In genomic region chr11:106214856-106215255, GRCm38 (mm10) we compare ENCODE assay signal across 8 mouse cellular contexts. TPM values are rescaled to one million over a fixed set of nuclear protein-coding genes. Genes with fewer than 3 reads are reported as not detected.
DNase-seq lines count a peak whose midpoint lies in the region; ATAC-seq lines count a peak whose summit lies in the region.

No protein-coding gene starts in this region.

- H3K4me2 ChIP-seq in limb, embryonic 11.5 days (ENCODE audit: low read depth, severe bottlenecking): peak overlapping the region; percentile 49; the same call in 1 of the 2 replicates
- peak overlapping the region; percentile 57 for H3K4me2 ChIP-seq in stomach, embryonic 15.5 days

- WGBS in limb, embryonic 11.5 days: 89% methylated on average over 5 of the region's 5 CpGs
- 87% methylated on average over 5 of the region's 5 CpGs for WGBS in stomach, embryonic 15.5 days

- no peak overlapping the region; the same call in 1 of the 2 replicates for H3K9ac ChIP-seq in limb, embryonic 11.5 days (ENCODE audit: low read length)
- no peak overlapping the region for H3K9ac ChIP-seq in stomach, embryonic 15.5 days

- H3K4me1 ChIP-seq in megakaryocyte, embryonic 14.5 days: peaks cover 37% of the 10 kb centered on the region
- H3K4me1 ChIP-seq in limb, embryonic 11.5 days (ENCODE audit: control insufficient read depth, insufficient read depth, low read length): peaks cover 12% of the 10 kb centered on the region
- H3K4me1 ChIP-seq in stomach, embryonic 15.5 days: peaks cover 16% of the 10 kb centered on the region

- peaks cover 41% of the 10 kb centered on the region for H3K36me3 ChIP-seq in megakaryocyte, embryonic 14.5 days (replicated peaks; ENCODE audit: low read length)
- peaks cover 11% of the 10 kb centered on the region; the same call in 1 of the 2 replicates for H3K36me3 ChIP-seq in limb, embryonic 11.5 days (ENCODE audit: control insufficient read depth, insufficient read depth, low read length)
- peaks cover 17% of the 10 kb centered on the region for H3K36me3 ChIP-seq in stomach, embryonic 15.5 days

- H3K27ac ChIP-seq in limb, embryonic 11.5 days (replicated peaks; ENCODE audit: low read depth, low read length): no peak overlapping the region
- no peak overlapping the region for H3K27ac ChIP-seq in stomach, embryonic 15.5 days

- no peak for ATAC-seq in megakaryocyte, adult 5-6 weeks (ENCODE audit: poor library complexity, severe bottlenecking)
- no peak for ATAC-seq in limb, embryonic 11.5 days (ENCODE audit: insufficient number of reproducible peaks, low FRiP score, low TSS enrichment, low read depth)
- no peak for ATAC-seq in stomach, embryonic 15.5 days (ENCODE audit: insufficient read depth, low FRiP score, low read depth)
- no peak for ATAC-seq in megakaryocyte-erythroid progenitor cell, adult 5-6 weeks (replicated peaks; ENCODE audit: low FRiP score, low TSS enrichment, poor library complexity, severe bottlenecking)

- H3K9me3 ChIP-seq in megakaryocyte, embryonic 14.5 days: no peaks in the 10 kb centered on the region
- no peaks in the 10 kb centered on the region for H3K9me3 ChIP-seq in limb, embryonic 11.5 days (ENCODE audit: control insufficient read depth, low read length)
- H3K9me3 ChIP-seq in stomach, embryonic 15.5 days: no peaks in the 10 kb centered on the region

- no peaks in the 10 kb centered on the region for H3K27me3 ChIP-seq in megakaryocyte, embryonic 14.5 days (replicated peaks)
- no peaks in the 10 kb centered on the region for H3K27me3 ChIP-seq in limb, embryonic 11.5 days (ENCODE audit: control insufficient read depth, insufficient read depth, low read length)
- no peaks in the 10 kb centered on the region for H3K27me3 ChIP-seq in stomach, embryonic 15.5 days (replicated peaks)

- H3K4me3 ChIP-seq in megakaryocyte, embryonic 14.5 days (replicated peaks): peak overlapping the region; percentile 100
- H3K4me3 ChIP-seq in limb, embryonic 11.5 days (ENCODE audit: low read depth, low read length): peak overlapping the region; percentile 85; the same call in 1 of the 2 replicates
- peak overlapping the region; percentile 96 for H3K4me3 ChIP-seq in stomach, embryonic 15.5 days (replicated peaks)

- DNase-seq in cerebellum, adult 9-10 months: peak; percentile 64
- DNase-seq in cerebellum, adult 18-20 months: no peak
- DNase-seq in limb, embryonic 11.5 days (ENCODE audit: low spot score): no peak
- no peak for DNase-seq in gastrocnemius, postnatal 25 days

RNA-seq across cellular contexts. Expression of gene Ccdc47, which starts 1.3 kb away (rescaled TPM):
- polyA plus RNA-seq in megakaryocyte, embryonic 14.5 days (2012; ENCODE audit: insufficient read depth, low replicate concordance): 1.4 and 4.7 TPM in 2 replicates
- 25.8 and 36.0 TPM in 2 replicates for total RNA-seq in megakaryocyte, adult 5-6 weeks (2015)
- 110 and 156 TPM in 2 replicates for total RNA-seq in megakaryocyte, adult 5-6 weeks (2017)
- 53.5 and 68.1 TPM in 2 replicates for polyA plus RNA-seq in limb, embryonic 11.5 days (2014; fragmentation: Nextera tagmentation; extraction: Ambion mirVana)
- 92.1 and 95.0 TPM in 2 replicates for polyA plus RNA-seq in stomach, embryonic 15.5 days (2015; fragmentation: Nextera tagmentation; extraction: Ambion mirVana)
- total RNA-seq in megakaryocyte-erythroid progenitor cell, adult 5-6 weeks (2014; fragmentation: Nextera tagmentation): 33.8 and 41.7 TPM in 2 replicates
- 218 and 232 TPM in 2 replicates for total RNA-seq in megakaryocyte-erythroid progenitor cell, adult 5-6 weeks (2017)
- 10 to 100 TPM; 58.1 to 69.1 TPM for total RNA-seq in gastrocnemius, postnatal 25 days (2021)

RNA-seq across cellular contexts. Expression of gene Ddx42, which starts 1.9 kb away (rescaled TPM):
- 4.9 and 12.1 TPM in 2 replicates for polyA plus RNA-seq in megakaryocyte, embryonic 14.5 days (2012; ENCODE audit: insufficient read depth, low replicate concordance)
- total RNA-seq in megakaryocyte, adult 5-6 weeks (2015): 28.6 and 30.3 TPM in 2 replicates
- 51.7 and 62.6 TPM in 2 replicates for total RNA-seq in megakaryocyte, adult 5-6 weeks (2017)
- 96.6 and 110 TPM in 2 replicates for polyA plus RNA-seq in limb, embryonic 11.5 days (2014; fragmentation: Nextera tagmentation; extraction: Ambion mirVana)
- polyA plus RNA-seq in stomach, embryonic 15.5 days (2015; fragmentation: Nextera tagmentation; extraction: Ambion mirVana): 58.1 and 66.2 TPM in 2 replicates
- 65.1 and 66.6 TPM in 2 replicates for total RNA-seq in megakaryocyte-erythroid progenitor cell, adult 5-6 weeks (2014; fragmentation: Nextera tagmentation)
- 82.7 and 126 TPM in 2 replicates for total RNA-seq in megakaryocyte-erythroid progenitor cell, adult 5-6 weeks (2017)
- total RNA-seq in gastrocnemius, postnatal 25 days (2021): 10 to 100 TPM; 20.2 to 20.7 TPM

RNA-seq across cellular contexts. Expression of gene Strada, which starts 12.9 kb away (rescaled TPM):
- polyA plus RNA-seq in megakaryocyte, embryonic 14.5 days (2012; ENCODE audit: insufficient read depth, low replicate concordance): 50.4 and 187 TPM in 2 replicates
- total RNA-seq in megakaryocyte, adult 5-6 weeks (2015): 27.2 and 28.3 TPM in 2 replicates
- 20.3 and 26.1 TPM in 2 replicates for total RNA-seq in megakaryocyte, adult 5-6 weeks (2017)
- 36.7 and 40.0 TPM in 2 replicates for polyA plus RNA-seq in limb, embryonic 11.5 days (2014; fragmentation: Nextera tagmentation; extraction: Ambion mirVana)
- 16.7 and 18.6 TPM in 2 replicates for polyA plus RNA-seq in stomach, embryonic 15.5 days (2015; fragmentation: Nextera tagmentation; extraction: Ambion mirVana)
- 20.3 and 29.6 TPM in 2 replicates for total RNA-seq in megakaryocyte-erythroid progenitor cell, adult 5-6 weeks (2014; fragmentation: Nextera tagmentation)
- 9.8 and 15.5 TPM in 2 replicates for total RNA-seq in megakaryocyte-erythroid progenitor cell, adult 5-6 weeks (2017)
- 10 to 100 TPM in 1 of 2 experiments, 1 to 10 TPM in 1; 9.8 to 10.2 TPM for total RNA-seq in gastrocnemius, postnatal 25 days (2021)

RNA-seq across cellular contexts. Expression of gene Ftsj3, which starts 41.0 kb away (rescaled TPM):
- 6.7 TPM in 1 of 2 replicates, not detected in the other for polyA plus RNA-seq in megakaryocyte, embryonic 14.5 days (2012; ENCODE audit: insufficient read depth, low replicate concordance)
- 13.0 and 14.0 TPM in 2 replicates for total RNA-seq in megakaryocyte, adult 5-6 weeks (2015)
- total RNA-seq in megakaryocyte, adult 5-6 weeks (2017): 46.6 and 59.1 TPM in 2 replicates
- 72.6 and 74.9 TPM in 2 replicates for polyA plus RNA-seq in limb, embryonic 11.5 days (2014; fragmentation: Nextera tagmentation; extraction: Ambion mirVana)
- 49.7 and 56.5 TPM in 2 replicates for polyA plus RNA-seq in stomach, embryonic 15.5 days (2015; fragmentation: Nextera tagmentation; extraction: Ambion mirVana)
- total RNA-seq in megakaryocyte-erythroid progenitor cell, adult 5-6 weeks (2014; fragmentation: Nextera tagmentation): 115 and 123 TPM in 2 replicates
- 235 and 274 TPM in 2 replicates for total RNA-seq in megakaryocyte-erythroid progenitor cell, adult 5-6 weeks (2017)
- total RNA-seq in gastrocnemius, postnatal 25 days (2021): 10 to 100 TPM; 19.4 to 21.9 TPM

RNA-seq across cellular contexts. Expression of gene Psmc5, which starts 41.1 kb away (rescaled TPM):
- 1.8 and 34.7 TPM in 2 replicates for polyA plus RNA-seq in megakaryocyte, embryonic 14.5 days (2012; ENCODE audit: insufficient read depth, low replicate concordance)
- total RNA-seq in megakaryocyte, adult 5-6 weeks (2015): 34.4 and 41.0 TPM in 2 replicates
- total RNA-seq in megakaryocyte, adult 5-6 weeks (2017): 52.7 and 63.9 TPM in 2 replicates
- 380 and 388 TPM in 2 replicates for polyA plus RNA-seq in limb, embryonic 11.5 days (2014; fragmentation: Nextera tagmentation; extraction: Ambion mirVana)
- polyA plus RNA-seq in stomach, embryonic 15.5 days (2015; fragmentation: Nextera tagmentation; extraction: Ambion mirVana): 242 and 266 TPM in 2 replicates
- total RNA-seq in megakaryocyte-erythroid progenitor cell, adult 5-6 weeks (2014; fragmentation: Nextera tagmentation): 126 and 145 TPM in 2 replicates
- 111 and 128 TPM in 2 replicates for total RNA-seq in megakaryocyte-erythroid progenitor cell, adult 5-6 weeks (2017)
- 100 to 1,000 TPM; 126 to 130 TPM for total RNA-seq in gastrocnemius, postnatal 25 days (2021)
